Mouse (Mus musculus): Measurements from ENCODE around the gene Ttk.

DNA sequence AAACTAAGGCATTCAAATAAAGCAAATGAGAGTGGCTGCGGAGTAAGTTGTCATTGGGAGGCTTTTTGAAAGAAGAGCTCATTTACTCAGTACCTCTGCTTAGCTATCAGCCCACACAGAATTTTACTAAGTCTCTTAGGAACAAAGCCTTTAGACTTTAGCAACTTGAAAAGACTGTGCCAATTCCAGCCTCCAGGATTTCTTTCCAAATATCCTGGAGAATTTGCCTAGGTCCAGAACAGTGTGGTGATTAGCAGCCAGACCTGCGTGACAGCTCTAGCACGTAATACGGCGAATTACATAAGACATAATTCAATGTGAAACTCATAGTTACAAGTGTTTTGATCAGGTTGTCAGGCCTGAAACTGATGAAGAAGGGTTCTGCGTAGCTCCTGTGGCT is 45.2 kb upstream of the Ttk start:
- TF ChIP-seq POLR2A (IDR thresholded peaks at IDR 0.05; ENCODE audit: insufficient read length, low read depth) (no peak), REST (IDR thresholded peaks at IDR 0.05; ENCODE audit: insufficient read depth, insufficient read length) (no peak), POLR2AphosphoS2 (IDR thresholded peaks at IDR 0.05; ENCODE audit: insufficient read length, low read depth) (no peak), E2F4 (IDR thresholded peaks at IDR 0.05; ENCODE audit: insufficient read depth) (no peak), CEBPB (IDR thresholded peaks at IDR 0.05; ENCODE audit: insufficient read depth, poor library complexity, severe bottlenecking) (no peak), SRF (IDR thresholded peaks at IDR 0.05; ENCODE audit: control insufficient read depth, insufficient read length, low read depth) (no peak), MYOD1 (IDR thresholded peaks at IDR 0.05; ENCODE audit: control insufficient read depth in 1 of 3, insufficient read length in 2 of 3, low read depth in 2 of 3) (no peak)

Data from myocyte (in vitro differentiated cells).